26 mouse cellular contexts compared by ENCODE assay signal in the genomic region with DNA sequence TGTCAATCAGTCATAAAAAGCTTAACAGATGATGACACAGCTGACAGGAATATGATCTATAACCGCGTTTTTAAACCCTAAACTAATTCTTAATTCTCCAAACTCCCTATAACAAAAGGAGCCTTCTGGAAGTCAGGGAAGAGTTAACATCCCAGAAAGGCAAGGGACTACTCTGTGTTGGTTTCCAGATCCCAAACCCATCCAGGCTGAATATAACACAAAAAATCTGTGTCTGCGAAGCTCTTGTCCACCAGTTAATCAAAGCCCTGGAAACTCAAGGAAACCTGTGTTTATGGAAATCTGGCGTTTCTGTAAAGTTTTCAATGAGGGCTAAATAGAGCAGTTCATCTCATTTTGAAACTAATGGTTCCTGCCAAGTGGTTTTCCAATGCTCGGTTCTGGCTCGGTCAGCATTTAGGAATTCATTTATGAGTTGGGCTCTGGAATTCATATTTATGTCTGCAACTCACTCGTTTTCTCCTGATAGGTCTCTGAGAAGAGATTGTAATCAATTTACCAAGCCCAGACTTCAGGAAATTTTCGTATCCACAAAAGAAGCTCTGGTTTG.
A peak's percentile ranks its signal among the peaks of the same experiment; 100 is the strongest.
DNase-seq lines count a peak whose midpoint lies in the region; ATAC-seq and TF ChIP-seq lines count a peak whose summit lies in the region.
"Had no signal": no experiment of that assay in that cellular context is flagged by ENCODE, and none has a peak within 500 bp of the region (broad histone marks: within the 10 kb centered on the region; RNA-seq: fewer than 3 reads in every experiment).

No protein-coding gene starts in this region.

- H3K4me2 ChIP-seq in heart, embryonic 12.5 days: no peak overlapping the region
- H3K4me2 ChIP-seq in limb, embryonic 14.5 days (replicated peaks; ENCODE audit: low read depth, low read length, severe bottlenecking): 0 out of 2 replicates have a peak overlapping the region, but pooled peaks have one; percentile 3
- H3K4me2 ChIP-seq: forebrain, embryonic 13.5 days; heart, embryonic 11.5 days; hindbrain, embryonic 12.5 days; liver, embryonic 12.5 days; stomach, embryonic 15.5 days had no signal

- H3K9me3 ChIP-seq in heart, embryonic 12.5 days (replicated peaks): no peaks in the 10 kb centered on the region
- no peaks in the 10 kb centered on the region for H3K9me3 ChIP-seq in limb, embryonic 14.5 days (ENCODE audit: control insufficient read depth, low read length)
- H3K9me3 ChIP-seq: forebrain, embryonic 13.5 days; hindbrain, embryonic 12.5 days; liver, embryonic 12.5 days; midbrain, embryonic 10.5 days; stomach, embryonic 15.5 days had no signal

- H3K4me1 ChIP-seq in heart, embryonic 12.5 days (replicated peaks): no peaks in the 10 kb centered on the region
- H3K4me1 ChIP-seq in brown adipose tissue, adult 24 weeks (ENCODE audit: control insufficient read depth, insufficient read depth, insufficient read length, low read length): peaks cover 6% of the 10 kb centered on the region; the same call in 1 of the 2 replicates
- H3K4me1 ChIP-seq in limb, embryonic 14.5 days (ENCODE audit: control insufficient read depth, insufficient read depth, low read length): peaks cover 29% of the 10 kb centered on the region
- H3K4me1 ChIP-seq: forebrain, embryonic 13.5 days; hindbrain, embryonic 12.5 days; liver, embryonic 12.5 days; midbrain, embryonic 10.5 days; stomach, embryonic 15.5 days had no signal

- no peak for ATAC-seq in heart, embryonic 12.5 days (ENCODE audit: insufficient number of reproducible peaks, low FRiP score)
- peak; percentile 63 for ATAC-seq in limb, embryonic 14.5 days (ENCODE audit: low FRiP score, low read depth)
- ATAC-seq: forebrain, embryonic 13.5 days; liver, embryonic 12.5 days had no signal

- no peak for TF ChIP-seq POLR2A in limb, embryonic 14.5 days (IDR thresholded peaks at IDR 0.05; ENCODE audit: borderline replicate concordance, extremely low read depth, insufficient read depth, insufficient read length)

- H3K27me3 ChIP-seq in heart, embryonic 12.5 days (replicated peaks): no peaks in the 10 kb centered on the region
- no peaks in the 10 kb centered on the region for H3K27me3 ChIP-seq in limb, embryonic 14.5 days (ENCODE audit: control insufficient read depth, insufficient read depth, low read length)
- H3K27me3 ChIP-seq: forebrain, embryonic 13.5 days; hindbrain, embryonic 12.5 days; liver, embryonic 12.5 days; stomach, embryonic 15.5 days had no signal

- no peak overlapping the region for H3K27ac ChIP-seq in heart, embryonic 12.5 days (ENCODE audit: poor library complexity, severe bottlenecking)
- peak overlapping the region; percentile 27 for H3K27ac ChIP-seq in brown adipose tissue, adult 24 weeks (replicated peaks; ENCODE audit: low read depth, low read length)
- H3K27ac ChIP-seq in limb, embryonic 14.5 days (replicated peaks; ENCODE audit: low read depth, low read length): peak overlapping the region; percentile 27; the same call in 1 of the 2 replicates
- H3K27ac ChIP-seq: forebrain, embryonic 13.5 days; hindbrain, embryonic 12.5 days; layer of hippocampus, adult 2 months; liver, embryonic 12.5 days; macrophage; midbrain, embryonic 10.5 days; stomach, embryonic 15.5 days had no signal

- H3K9ac ChIP-seq in heart, embryonic 12.5 days: no peak overlapping the region
- no peak overlapping the region for H3K9ac ChIP-seq in limb, embryonic 14.5 days (ENCODE audit: low read depth, low read length, severe bottlenecking)
- H3K9ac ChIP-seq: forebrain, embryonic 13.5 days; hindbrain, embryonic 12.5 days; liver, embryonic 12.5 days; stomach, embryonic 15.5 days had no signal

- no peaks in the 10 kb centered on the region for H3K36me3 ChIP-seq in heart, embryonic 12.5 days
- no peaks in the 10 kb centered on the region for H3K36me3 ChIP-seq in limb, embryonic 14.5 days (ENCODE audit: control insufficient read depth, insufficient read depth, low read length)
- H3K36me3 ChIP-seq: hindbrain, embryonic 12.5 days; liver, embryonic 12.5 days; midbrain, embryonic 10.5 days; stomach, embryonic 15.5 days had no signal

- intact Hi-C loops in left cerebral cortex, postnatal 4 days (cut with DNase I): no loop called here

- no peak overlapping the region for H3K4me3 ChIP-seq in heart, embryonic 12.5 days
- H3K4me3 ChIP-seq in brown adipose tissue, adult 24 weeks (ENCODE audit: insufficient read depth, low read depth, low read length): no peak overlapping the region
- H3K4me3 ChIP-seq in limb, embryonic 14.5 days (replicated peaks; ENCODE audit: low read length): no peak overlapping the region
- H3K4me3 ChIP-seq: forebrain, embryonic 13.5 days; hindbrain, embryonic 12.5 days; layer of hippocampus, adult 2 months; liver, embryonic 12.5 days; midbrain, embryonic 10.5 days; stomach, embryonic 15.5 days had no signal

- DNase-seq in heart, adult 11 months: peak; percentile 72
- DNase-seq in lung, postnatal 10 days: peak; percentile 36
- DNase-seq in lung, postnatal 4 days: no peak
- DNase-seq in limb, embryonic 14.5 days (ENCODE audit: low spot score): peak; percentile 81
- DNase-seq in left cerebral cortex, postnatal 4 days: no peak
- DNase-seq in urinary bladder, postnatal 4 days (ENCODE audit: low spot score in 2 of 2): no peak
- DNase-seq: adrenal gland, adult 8-10 months; B cell, adult 2 months; cerebellum, postnatal 10 days; gastrocnemius, postnatal 10 days; heart, postnatal 14 days; kidney, adult 18-20 months; kidney, postnatal 14 days; layer of hippocampus, postnatal 36 days; retina, postnatal 1 day; thymus, postnatal 25 days had no signal

- 73% methylated on average over 8 of the region's 8 CpGs for WGBS in heart, embryonic 12.5 days
- 31% methylated on average over 8 of the region's 8 CpGs for WGBS in limb, embryonic 14.5 days

Comparison
In these comparisons a context has a peak if more than half of its experiments do, and no peak if none do; other contexts are left out.
1. DNase-seq: peak in heart, adult 11 months (single experiment), lung, postnatal 10 days (single experiment) and limb, embryonic 14.5 days (single experiment); none in lung, postnatal 4 days (0 of 2), left cerebral cortex, postnatal 4 days (single experiment) and urinary bladder, postnatal 4 days (0 of 2).